Mouse (Mus musculus) left cerebral cortex, adult 18-20 months (tissue): ENCODE measurements around the gene Vmn1r143. TPM values are rescaled to one million over a fixed set of nuclear protein-coding genes. Genes with fewer than 3 reads are reported as not detected.
"Not testable (repeated sequence)": the region's sequence is repeated elsewhere in the genome, so short reads cannot be mapped to it uniquely, and the experiment has no call there.

Experiments
- DNase-seq, 2 experiments: peaks; one replicate each; pipeline ENCODE4 v3.0.0; 2021 to 2022; ENCODE audit warnings: low spot score in 2 of 2, mixed read lengths in 1 of 2
- long read RNA-seq, 2 experiments: library from polyadenylated mRNA; stranded (forward); transcript quantifications; one replicate each; pipeline ENCODE4 v2.0.0; 2021
- total RNA-seq, 2 experiments: library from RNA; stranded (reverse); gene quantifications; 2 replicates each; pipeline ENCODE4 v1.2.3; 2021

The Vmn1r143 gene
- not detected for total RNA-seq
- long read RNA-seq, experiment 1, result 0 reads
- long read RNA-seq, experiment 2, result 0 reads

DNA sequence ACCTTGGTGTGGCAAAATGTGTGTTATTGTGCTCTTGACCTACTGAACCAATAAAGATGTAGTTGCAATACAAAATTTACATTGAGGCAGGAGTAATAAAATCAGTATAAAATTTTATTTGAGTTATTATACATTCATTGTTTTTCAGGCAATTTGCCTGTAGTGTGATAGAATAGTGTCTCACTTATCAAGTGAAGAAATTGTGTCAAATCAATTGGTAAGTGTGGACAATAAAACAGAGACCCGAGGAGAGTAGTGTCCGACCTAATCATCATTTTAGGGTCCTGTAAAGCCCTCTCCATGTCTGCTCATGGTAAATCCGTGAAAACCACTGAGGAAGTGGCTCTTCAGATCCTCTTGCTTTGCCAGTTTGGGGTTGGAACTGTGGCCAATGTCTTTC, at the start of gene Vmn1r143:
Gene Vmn1r143 (plus strand): TSS at position 301 of the 400 bp plus-strand sequence.
- DNase-seq, result not testable (repeated sequence)

GRCm38 (mm10) chr7:22163935-22164334, 25.2 kb upstream of the Vmn1r143 start, which contains the start of gene Vmn1r142:
Gene Vmn1r142 (minus strand): TSS chr7:22164035.
- DNase-seq, result not testable (repeated sequence)

GRCm38 (mm10) chr7:22201164-22201563, 12.0 kb downstream of the Vmn1r143 start, which contains the start of gene Gm8653:
Gene Gm8653 (minus strand): TSS chr7:22201264.
- DNase-seq, result not testable (repeated sequence)

DNA sequence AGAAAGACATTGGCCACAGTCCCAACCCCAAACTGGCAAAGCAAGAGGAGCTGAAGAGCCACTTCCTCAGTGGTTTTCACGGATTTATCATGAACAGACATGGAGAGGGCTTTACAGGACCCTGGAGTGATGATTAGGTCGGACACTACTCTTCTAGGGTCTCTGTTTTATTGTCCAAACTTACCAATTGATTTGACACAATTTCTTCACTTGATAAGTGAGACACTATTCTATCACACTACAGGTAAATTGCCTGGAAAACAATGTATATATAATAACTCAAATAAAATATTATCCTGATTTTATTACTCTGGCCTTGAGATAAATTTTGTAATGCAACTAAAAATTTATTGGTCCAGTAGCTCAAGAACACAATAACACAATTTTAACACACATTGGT, 40.2 kb downstream of the Vmn1r143 start, which contains the start of gene Gm8453:
Gene Gm8453 (minus strand): TSS at position 101 of the 400 bp plus-strand sequence.
- not testable (repeated sequence) for DNase-seq

Other genes with a start within 250 kb of the Vmn1r143 start
- not detected for gene Vmn1r137, start 194.8 kb upstream of the Vmn1r143 start, total RNA-seq
- not detected for gene Vmn1r138, start 160.5 kb upstream of the Vmn1r143 start, total RNA-seq
- not detected for gene Gm6176, start 133.1 kb upstream of the Vmn1r143 start, total RNA-seq
- gene Vmn1r139, start 120.3 kb upstream of the Vmn1r143 start, total RNA-seq, result not detected
- gene Gm16451, start 71.1 kb upstream of the Vmn1r143 start, total RNA-seq, result not detected
- gene Gm10666, start 54.6 kb upstream of the Vmn1r143 start, total RNA-seq, result not detected
- not detected for gene Vmn1r142, start 25.3 kb upstream of the Vmn1r143 start, total RNA-seq
- gene Gm8653, start 11.9 kb downstream of the Vmn1r143 start, total RNA-seq, result not detected
- not detected for gene Gm8453, start 40.1 kb downstream of the Vmn1r143 start, total RNA-seq
- gene Gm4187, start 140.3 kb downstream of the Vmn1r143 start, total RNA-seq, result not detected
- not detected for gene Gm8660, start 181.7 kb downstream of the Vmn1r143 start, total RNA-seq
- gene Vmn1r148, start 224.2 kb downstream of the Vmn1r143 start, total RNA-seq, result not detected
- gene Vmn1r149, start 248.9 kb downstream of the Vmn1r143 start, total RNA-seq, result not detected